Mouse (Mus musculus) liver, embryonic 18 days (tissue): ENCODE data around the gene Adam30. TPM values are rescaled to one million over a fixed set of nuclear protein-coding genes. Genes with fewer than 3 reads are reported as not detected.

Experiments used
- polyA plus RNA-seq: library from polyadenylated mRNA; depleted of rRNA; stranded (reverse); fragments of >200 nt; gene quantifications from 2 replicates; pipeline ENCODE4 v1.2.3, GENCODE M21; 2012; rRNA removed

The Adam30 gene
- polyA plus RNA-seq, result 0.01 TPM in 1 of 2 replicates, not detected in the other

DNA sequence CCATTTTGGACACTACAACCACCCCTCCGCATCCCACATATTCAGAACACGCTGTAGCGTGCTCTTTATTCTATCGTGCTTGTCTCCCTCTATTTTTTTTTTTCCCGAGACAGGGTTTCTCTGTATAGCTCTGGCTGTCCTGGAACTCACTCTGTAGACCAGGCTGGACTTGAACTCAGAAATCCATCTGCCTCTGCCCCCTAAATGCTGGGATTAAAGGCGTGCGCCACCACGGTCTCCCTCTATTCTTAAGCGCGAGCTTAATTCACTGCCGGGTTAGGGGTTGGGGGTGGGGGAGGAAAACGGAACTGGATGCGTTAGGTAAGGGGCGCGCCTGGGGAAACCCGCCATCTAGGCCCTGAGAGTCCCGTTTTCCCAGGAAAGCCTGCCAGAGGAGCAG, at the start of gene Adam30:
TSS of gene Adam30 (plus strand) at position 301 of the 400 bp plus-strand sequence.

Other genes with a start within 250 kb of the Adam30 start
- 3.7 and 4.7 TPM in 2 replicates for gene Notch2, start 147.1 kb upstream of the Adam30 start, polyA plus RNA-seq
- gene Reg4, start 61.5 kb downstream of the Adam30 start, polyA plus RNA-seq, result 0.07 and 0.13 TPM in 2 replicates
- gene Hmgcs2, start 119.8 kb downstream of the Adam30 start, polyA plus RNA-seq, result 810 and 857 TPM in 2 replicates
- gene Phgdh, start 179.4 kb downstream of the Adam30 start, polyA plus RNA-seq, result 78.0 and 91.3 TPM in 2 replicates
- 1.9 and 2.3 TPM in 2 replicates for gene Zfp697, start 221.8 kb downstream of the Adam30 start, polyA plus RNA-seq